Mouse (Mus musculus): ENCODE measurements around the gene Rps13. TPM values are rescaled to one million over a fixed set of nuclear protein-coding genes. Genes with fewer than 3 reads are reported as not detected.
"Not testable (repeated sequence)": the region's sequence is repeated elsewhere in the genome, so short reads cannot be mapped to it uniquely, and the experiment has no call there.

Gene Rps13
- 118 and 287 TPM in 2 replicates for total RNA-seq (2014; rRNA removed; ENCODE audit: low replicate concordance)
- polyA plus RNA-seq (2015; fragmentation: Nextera tagmentation; extraction: Ambion mirVana) = 455 and 488 TPM in 2 replicates

GRCm38 (mm10) chr7:116333713-116334668 is at the start of gene Rps13:
Gene Rps13 (minus strand): TSS chr7:116334195.
- Histone ChIP-seq H3K9me3 (replicated peaks; ENCODE audit: control insufficient read depth, low read length) (no peaks in the 10 kb centered on the region), H3K36me3 (replicated peaks; ENCODE audit: control insufficient read depth, insufficient read depth, low read length) (peaks cover 30% of the 10 kb centered on the region), H3K4me2 (ENCODE audit: low read depth, low read length) (peak within 1 kb of the TSS; percentile 67), H3K9ac (replicated peaks; ENCODE audit: low read depth, low read length) (peak within 1 kb of the TSS; percentile 86), H3K27me3 (ENCODE audit: control insufficient read depth, insufficient read depth, low read length) (no peaks in the 10 kb centered on the region), H3K4me1 (ENCODE audit: control insufficient read depth, insufficient read depth) (peaks cover 8% of the 10 kb centered on the region; the same call in 1 of the 2 replicates), H3K4me3 (ENCODE audit: low read depth, low read length) (peak within 1 kb of the TSS; percentile 86), H3K27ac (ENCODE audit: low read depth) (peak within 1 kb of the TSS; percentile 89)
- TF ChIP-seq CTCF (IDR thresholded peaks at IDR 0.05; ENCODE audit: low read depth) = no peak
- 0 out of 2 replicates have a peak, but pooled peaks have one; percentile 35 for TF ChIP-seq EP300 (IDR thresholded peaks at IDR 0.05; ENCODE audit: low read depth)
- peak; percentile 99 for ATAC-seq (ENCODE audit: insufficient read depth, low read depth)
- DNase-seq (ENCODE audit: low spot score) = peak; percentile 97
- WGBS = under 1% methylated on average over 78 of the region's 78 CpGs

DNA sequence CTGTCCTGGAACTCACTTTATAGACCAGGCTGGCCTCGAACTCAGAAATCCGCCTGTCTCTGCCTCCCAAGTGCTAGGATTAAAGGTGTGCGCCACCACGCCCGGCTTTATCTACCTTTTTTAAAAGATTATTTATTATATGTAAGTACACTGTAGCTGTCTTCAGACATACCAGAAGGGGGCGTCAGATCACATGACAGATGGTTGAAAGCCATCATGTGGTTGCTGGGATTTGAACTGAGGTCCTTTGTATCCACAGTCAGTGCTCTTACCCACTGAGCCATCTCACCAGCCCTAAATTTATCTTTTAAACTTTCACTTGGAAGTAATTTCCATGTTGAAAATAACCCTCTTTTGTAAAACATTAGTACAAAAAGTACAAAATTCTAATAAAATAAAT is 45.2 kb upstream of the Rps13 start:
- H3K4me1 ChIP-seq (ENCODE audit: control insufficient read depth, insufficient read depth); H3K4me2 ChIP-seq (ENCODE audit: low read depth, low read length); H3K9ac ChIP-seq (replicated peaks; ENCODE audit: low read depth, low read length); H3K9me3 ChIP-seq (replicated peaks; ENCODE audit: control insufficient read depth, low read length); DNase-seq (ENCODE audit: low spot score); ATAC-seq (ENCODE audit: insufficient read depth, low read depth); H3K27me3 ChIP-seq (ENCODE audit: control insufficient read depth, insufficient read depth, low read length); H3K4me3 ChIP-seq (ENCODE audit: low read depth, low read length); H3K27ac ChIP-seq (ENCODE audit: low read depth): not testable (repeated sequence)
- H3K36me3 ChIP-seq (replicated peaks; ENCODE audit: control insufficient read depth, insufficient read depth, low read length) = peaks cover 35% of the 10 kb centered on the region
- WGBS = 95% methylated on average over 6 of the region's 6 CpGs

DNA sequence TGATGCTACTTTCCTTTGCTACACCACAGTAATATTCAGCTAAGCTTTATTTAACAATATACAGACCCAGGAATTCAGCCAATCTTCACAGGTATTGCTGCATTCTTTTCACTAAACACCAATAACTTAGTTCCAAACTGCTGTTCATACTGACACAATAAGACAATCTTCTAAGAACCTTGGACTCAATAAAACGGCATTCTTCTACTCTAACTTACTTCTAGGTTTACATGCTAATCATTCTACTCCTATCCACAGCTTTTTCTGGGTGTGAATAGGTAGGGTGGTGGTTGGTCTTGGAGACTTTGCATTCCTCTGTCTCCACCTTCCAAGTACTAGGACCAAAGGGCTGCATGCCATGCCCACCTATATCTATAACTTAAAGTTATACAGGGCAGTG is 40.3 kb upstream of the Rps13 start:
- TF ChIP-seq EP300 (IDR thresholded peaks at IDR 0.05; ENCODE audit: low read depth) (no peak), CTCF (IDR thresholded peaks at IDR 0.05; ENCODE audit: low read depth) (no peak)
- Histone ChIP-seq H3K4me1 (ENCODE audit: control insufficient read depth, insufficient read depth) (no peaks in the 10 kb centered on the region), H3K4me3 (ENCODE audit: low read depth, low read length) (no peak overlapping the region), H3K27ac (ENCODE audit: low read depth) (no peak overlapping the region), H3K27me3 (ENCODE audit: control insufficient read depth, insufficient read depth, low read length) (no peaks in the 10 kb centered on the region), H3K9me3 (replicated peaks; ENCODE audit: control insufficient read depth, low read length) (no peaks in the 10 kb centered on the region), H3K36me3 (replicated peaks; ENCODE audit: control insufficient read depth, insufficient read depth, low read length) (peaks cover 34% of the 10 kb centered on the region), H3K9ac (replicated peaks; ENCODE audit: low read depth, low read length) (no peak overlapping the region), H3K4me2 (ENCODE audit: low read depth, low read length) (no peak overlapping the region)
- ATAC-seq (ENCODE audit: insufficient read depth, low read depth) (no peak), DNase-seq (ENCODE audit: low spot score) (no peak)
- WGBS = 88% methylated on average over 1 of the region's 1 CpGs

DNA sequence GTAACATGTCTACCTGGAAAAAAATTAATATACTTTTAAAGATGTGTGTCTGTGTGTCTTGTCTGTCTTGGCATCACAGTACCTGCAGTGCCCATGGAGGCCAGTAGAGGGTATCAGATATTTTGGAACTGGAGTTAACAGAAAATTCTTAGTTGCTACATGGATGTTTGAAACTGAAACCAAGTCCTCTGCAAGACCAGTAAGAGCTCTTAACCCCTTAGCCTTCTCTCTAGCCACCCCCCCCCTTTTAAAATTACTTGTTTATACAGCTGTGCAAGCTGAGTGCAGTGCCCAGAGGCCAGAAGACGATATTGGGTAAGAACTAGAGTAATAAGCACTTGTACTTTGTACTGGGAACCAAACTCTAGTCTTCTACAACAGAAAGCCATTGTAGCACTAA is 2.2 kb upstream of the Rps13 start:
- TF ChIP-seq CTCF (IDR thresholded peaks at IDR 0.05; ENCODE audit: low read depth) (peak; percentile 49), EP300 (IDR thresholded peaks at IDR 0.05; ENCODE audit: low read depth) (no peak)
- peak; percentile 65 for DNase-seq (ENCODE audit: low spot score)
- Histone ChIP-seq H3K36me3 (replicated peaks; ENCODE audit: control insufficient read depth, insufficient read depth, low read length) (peaks cover 30% of the 10 kb centered on the region), H3K9ac (replicated peaks; ENCODE audit: low read depth, low read length) (no peak overlapping the region), H3K4me3 (ENCODE audit: low read depth, low read length) (no peak overlapping the region), H3K4me1 (ENCODE audit: control insufficient read depth, insufficient read depth) (peaks cover 8% of the 10 kb centered on the region; the same call in 1 of the 2 replicates), H3K9me3 (replicated peaks; ENCODE audit: control insufficient read depth, low read length) (no peaks in the 10 kb centered on the region), H3K27ac (ENCODE audit: low read depth) (no peak overlapping the region), H3K4me2 (ENCODE audit: low read depth, low read length) (no peak overlapping the region), H3K27me3 (ENCODE audit: control insufficient read depth, insufficient read depth, low read length) (no peaks in the 10 kb centered on the region)
- 67% methylated on average over 1 of the region's 1 CpGs for WGBS
- no peak for ATAC-seq (ENCODE audit: insufficient read depth, low read depth)

- Histone ChIP-seq H3K4me3 (ENCODE audit: low read depth, low read length) (no peak overlapping the region), H3K4me2 (ENCODE audit: low read depth, low read length) (peak overlapping the region; percentile 67; the same call in 1 of the 2 replicates), H3K27ac (ENCODE audit: low read depth) (no peak overlapping the region), H3K27me3 (ENCODE audit: control insufficient read depth, insufficient read depth, low read length) (no peaks in the 10 kb centered on the region), H3K36me3 (replicated peaks; ENCODE audit: control insufficient read depth, insufficient read depth, low read length) (peaks cover 31% of the 10 kb centered on the region), H3K4me1 (ENCODE audit: control insufficient read depth, insufficient read depth) (peaks cover 8% of the 10 kb centered on the region; the same call in 1 of the 2 replicates), H3K9me3 (replicated peaks; ENCODE audit: control insufficient read depth, low read length) (no peaks in the 10 kb centered on the region), H3K9ac (replicated peaks; ENCODE audit: low read depth, low read length) (no peak overlapping the region)
- TF ChIP-seq EP300 (IDR thresholded peaks at IDR 0.05; ENCODE audit: low read depth) (no peak), CTCF (IDR thresholded peaks at IDR 0.05; ENCODE audit: low read depth) (no peak)
- DNase-seq (ENCODE audit: low spot score) (no peak), ATAC-seq (ENCODE audit: insufficient read depth, low read depth) (no peak)
- 85% methylated on average over 6 of the region's 6 CpGs for WGBS
Measured at GRCm38 (mm10) chr7:116335133-116335532, 1.1 kb upstream of the Rps13 start.
